Mouse (Mus musculus): ENCODE data around the gene Atp11c. TPM values are rescaled to one million over a fixed set of nuclear protein-coding genes. Genes with fewer than 3 reads are reported as not detected.

Gene Atp11c
- polyA plus RNA-seq (2014; fragmentation: Nextera tagmentation; extraction: Ambion mirVana): 14.7 and 15.5 TPM in 2 replicates

DNA sequence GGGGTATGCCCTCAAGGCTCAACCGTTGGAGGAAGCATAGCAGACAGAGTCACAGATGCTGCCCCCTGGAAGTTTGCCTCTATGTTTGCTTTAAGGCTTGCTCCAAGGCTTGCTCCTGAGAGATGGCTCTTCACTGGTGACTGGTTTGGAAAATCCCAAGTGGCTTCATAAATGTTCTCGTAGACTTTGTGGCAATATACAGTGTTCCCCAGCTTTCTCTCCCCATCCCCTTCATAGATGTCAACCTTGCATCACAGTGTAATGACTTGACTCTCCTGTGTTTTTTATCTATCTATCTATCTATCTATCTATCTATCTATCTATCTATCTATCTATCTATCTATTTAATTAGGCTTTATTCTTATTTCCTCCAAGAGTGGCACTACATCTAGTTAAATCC lies at the start of gene Atp11c:
TSS of gene Atp11c (minus strand) at position 101 of the 400 bp plus-strand sequence.
- 78% methylated on average over 2 of the region's 2 CpGs for WGBS
- no peaks in the 10 kb centered on the region for H3K9me3 ChIP-seq (replicated peaks; ENCODE audit: control insufficient read depth, low read length)
- H3K4me1 ChIP-seq (ENCODE audit: control insufficient read depth, insufficient read depth, low read length): no peaks in the 10 kb centered on the region
- H3K36me3 ChIP-seq (ENCODE audit: control insufficient read depth, insufficient read depth, low read length): no peaks in the 10 kb centered on the region
- H3K4me2 ChIP-seq (ENCODE audit: low read length): no peak within 1 kb of the TSS
- no peak within 1 kb of the TSS for H3K9ac ChIP-seq (ENCODE audit: low read length)
- no peaks in the 10 kb centered on the region for H3K27me3 ChIP-seq (replicated peaks; ENCODE audit: control insufficient read depth, insufficient read depth, low read length)
- ATAC-seq: no peak
- no peak for DNase-seq (ENCODE audit: low spot score)
- no peak within 1 kb of the TSS for H3K27ac ChIP-seq (ENCODE audit: low read depth, low read length)
- H3K4me3 ChIP-seq (ENCODE audit: low read depth, low read length): no peak within 1 kb of the TSS

GRCm38 (mm10) chrX:60609202-60609601 lies 16.7 kb upstream of the Atp11c start:
- Histone ChIP-seq H3K27ac (ENCODE audit: low read depth, low read length) (no peak overlapping the region), H3K9ac (ENCODE audit: low read length) (no peak overlapping the region), H3K9me3 (replicated peaks; ENCODE audit: control insufficient read depth, low read length) (no peaks in the 10 kb centered on the region), H3K36me3 (ENCODE audit: control insufficient read depth, insufficient read depth, low read length) (no peaks in the 10 kb centered on the region), H3K27me3 (replicated peaks; ENCODE audit: control insufficient read depth, insufficient read depth, low read length) (no peaks in the 10 kb centered on the region), H3K4me3 (ENCODE audit: low read depth, low read length) (no peak overlapping the region), H3K4me2 (ENCODE audit: low read length) (no peak overlapping the region), H3K4me1 (ENCODE audit: control insufficient read depth, insufficient read depth, low read length) (no peaks in the 10 kb centered on the region)
- peak; percentile 37 for ATAC-seq
- DNase-seq (ENCODE audit: low spot score): peak; percentile 56
- 33% methylated on average over 3 of the region's 3 CpGs for WGBS

DNA sequence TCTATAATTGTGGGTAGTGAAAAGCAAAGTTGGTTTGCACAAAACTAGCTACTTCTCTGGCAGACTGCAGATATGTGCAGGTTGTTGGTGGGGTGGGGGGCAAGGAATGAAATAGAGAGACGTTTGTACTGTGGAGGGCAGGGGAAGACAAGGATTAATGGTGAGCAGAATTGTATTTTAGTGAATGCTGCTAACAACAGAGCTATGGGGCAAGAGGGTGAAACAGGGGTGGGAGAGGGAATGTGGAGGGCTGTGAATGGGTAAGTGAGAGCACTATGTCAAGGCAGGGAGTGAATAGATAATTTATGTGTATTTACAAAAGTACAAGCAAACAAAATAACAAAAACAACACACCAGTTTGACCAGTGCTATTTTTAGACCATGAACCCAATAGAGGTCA lies 22.0 kb downstream of the Atp11c start:
- no peak overlapping the region for H3K9ac ChIP-seq (ENCODE audit: low read length)
- H3K27me3 ChIP-seq (replicated peaks; ENCODE audit: control insufficient read depth, insufficient read depth, low read length): no peaks in the 10 kb centered on the region
- H3K4me3 ChIP-seq (ENCODE audit: low read depth, low read length): no peak overlapping the region
- no peak overlapping the region for H3K27ac ChIP-seq (ENCODE audit: low read depth, low read length)
- WGBS: 16% methylated on average over 1 of the region's 1 CpGs
- no peak for ATAC-seq
- DNase-seq (ENCODE audit: low spot score): no peak
- H3K4me2 ChIP-seq (ENCODE audit: low read length): no peak overlapping the region
- H3K36me3 ChIP-seq (ENCODE audit: control insufficient read depth, insufficient read depth, low read length): no peaks in the 10 kb centered on the region
- H3K9me3 ChIP-seq (replicated peaks; ENCODE audit: control insufficient read depth, low read length): no peaks in the 10 kb centered on the region
- no peaks in the 10 kb centered on the region for H3K4me1 ChIP-seq (ENCODE audit: control insufficient read depth, insufficient read depth, low read length)

GRCm38 (mm10) chrX:60569047-60569446 lies 23.5 kb downstream of the Atp11c start:
- H3K27ac ChIP-seq (ENCODE audit: low read depth, low read length): no peak overlapping the region
- H3K36me3 ChIP-seq (ENCODE audit: control insufficient read depth, insufficient read depth, low read length): no peaks in the 10 kb centered on the region
- peak; percentile 60 for ATAC-seq
- H3K9me3 ChIP-seq (replicated peaks; ENCODE audit: control insufficient read depth, low read length): no peaks in the 10 kb centered on the region
- H3K9ac ChIP-seq (ENCODE audit: low read length): no peak overlapping the region
- no peak overlapping the region for H3K4me3 ChIP-seq (ENCODE audit: low read depth, low read length)
- no peak overlapping the region for H3K4me2 ChIP-seq (ENCODE audit: low read length)
- no peaks in the 10 kb centered on the region for H3K4me1 ChIP-seq (ENCODE audit: control insufficient read depth, insufficient read depth, low read length)
- no peaks in the 10 kb centered on the region for H3K27me3 ChIP-seq (replicated peaks; ENCODE audit: control insufficient read depth, insufficient read depth, low read length)
- peak; percentile 63 for DNase-seq (ENCODE audit: low spot score)

DNA sequence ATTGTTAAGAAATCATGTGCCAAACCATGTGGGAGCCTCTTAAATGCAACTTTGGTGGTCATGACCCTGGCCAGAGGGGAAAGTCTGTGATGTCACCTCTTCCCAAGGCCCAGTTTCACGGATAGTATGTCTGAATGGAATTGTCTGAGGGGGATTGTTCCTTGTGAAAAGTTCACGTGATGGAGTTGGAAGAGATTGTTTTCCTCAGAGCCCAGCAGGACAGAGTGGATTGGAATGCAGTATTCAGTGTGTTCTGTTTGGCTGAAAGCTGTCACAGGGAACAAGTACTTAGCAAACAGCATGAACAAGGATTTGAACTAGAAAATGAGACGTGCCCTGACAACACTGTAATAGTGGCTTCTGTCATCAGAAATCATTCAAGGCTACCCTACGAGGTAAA lies 37.3 kb downstream of the Atp11c start:
- Histone ChIP-seq H3K27ac (ENCODE audit: low read depth, low read length) (no peak overlapping the region), H3K9ac (ENCODE audit: low read length) (no peak overlapping the region), H3K4me1 (ENCODE audit: control insufficient read depth, insufficient read depth, low read length) (no peaks in the 10 kb centered on the region), H3K9me3 (replicated peaks; ENCODE audit: control insufficient read depth, low read length) (no peaks in the 10 kb centered on the region), H3K4me2 (ENCODE audit: low read length) (no peak overlapping the region), H3K36me3 (ENCODE audit: control insufficient read depth, insufficient read depth, low read length) (no peaks in the 10 kb centered on the region), H3K4me3 (ENCODE audit: low read depth, low read length) (no peak overlapping the region), H3K27me3 (replicated peaks; ENCODE audit: control insufficient read depth, insufficient read depth, low read length) (no peaks in the 10 kb centered on the region)
- DNase-seq (ENCODE audit: low spot score) (no peak), ATAC-seq (no peak)
- WGBS: 38% methylated on average over 4 of the region's 4 CpGs

- H3K27me3 ChIP-seq (replicated peaks; ENCODE audit: control insufficient read depth, insufficient read depth, low read length): no peaks in the 10 kb centered on the region
- WGBS: 25% methylated on average over 74 of the region's 113 CpGs
- ATAC-seq (peak; percentile 75), DNase-seq (ENCODE audit: low spot score) (peak; percentile 45)
- peak overlapping the region; percentile 52 for H3K4me3 ChIP-seq (ENCODE audit: low read depth, low read length)
- H3K9me3 ChIP-seq (replicated peaks; ENCODE audit: control insufficient read depth, low read length): no peaks in the 10 kb centered on the region
- H3K36me3 ChIP-seq (ENCODE audit: control insufficient read depth, insufficient read depth, low read length): no peaks in the 10 kb centered on the region
- H3K9ac ChIP-seq (ENCODE audit: low read length): peak overlapping the region; percentile 75
- H3K4me2 ChIP-seq (ENCODE audit: low read length): peak overlapping the region; percentile 49
- H3K4me1 ChIP-seq (ENCODE audit: control insufficient read depth, insufficient read depth, low read length): no peaks in the 10 kb centered on the region
- H3K27ac ChIP-seq (ENCODE audit: low read depth, low read length): peak overlapping the region; percentile 86
These were observed 44.8 kb downstream of the Atp11c start for GRCm38 (mm10) chrX:60547444-60548304.

- DNase-seq (ENCODE audit: low spot score) (no peak), ATAC-seq (no peak)
- Histone ChIP-seq H3K4me1 (ENCODE audit: control insufficient read depth, insufficient read depth, low read length) (no peaks in the 10 kb centered on the region), H3K27ac (ENCODE audit: low read depth, low read length) (peak overlapping the region; percentile 86; the same call in 1 of the 2 replicates), H3K36me3 (ENCODE audit: control insufficient read depth, insufficient read depth, low read length) (no peaks in the 10 kb centered on the region), H3K9ac (ENCODE audit: low read length) (peak overlapping the region; percentile 75), H3K9me3 (replicated peaks; ENCODE audit: control insufficient read depth, low read length) (no peaks in the 10 kb centered on the region), H3K4me3 (ENCODE audit: low read depth, low read length) (peak overlapping the region; percentile 52), H3K27me3 (replicated peaks; ENCODE audit: control insufficient read depth, insufficient read depth, low read length) (no peaks in the 10 kb centered on the region), H3K4me2 (ENCODE audit: low read length) (peak overlapping the region; percentile 49)
- 24% methylated on average over 16 of the region's 16 CpGs for WGBS
These were observed 45.4 kb downstream of the Atp11c start for GRCm38 (mm10) chrX:60547098-60547443.

DNA sequence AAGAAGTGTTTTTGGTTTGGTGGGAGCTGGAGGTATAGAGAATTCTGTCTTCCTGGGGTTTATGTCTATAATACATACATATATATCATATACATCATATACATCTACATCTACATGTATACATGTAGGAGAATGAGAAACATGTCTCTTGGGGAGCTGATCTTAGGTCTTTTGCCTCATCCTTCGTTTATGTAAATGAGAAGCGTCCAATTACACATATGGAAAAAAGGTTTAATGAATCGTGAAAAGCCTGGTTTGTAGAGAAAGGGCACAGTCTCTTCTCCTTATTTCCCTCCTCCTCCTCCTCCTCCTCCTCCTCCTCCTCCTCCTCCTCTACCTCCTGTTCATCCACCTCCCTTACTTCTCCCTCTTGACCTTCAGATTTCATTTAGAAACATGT lies 46.6 kb downstream of the Atp11c start:
- ATAC-seq (no peak), DNase-seq (ENCODE audit: low spot score) (peak; percentile 53)
- Histone ChIP-seq H3K9ac (ENCODE audit: low read length) (no peak overlapping the region), H3K4me1 (ENCODE audit: control insufficient read depth, insufficient read depth, low read length) (no peaks in the 10 kb centered on the region), H3K4me3 (ENCODE audit: low read depth, low read length) (no peak overlapping the region), H3K27ac (ENCODE audit: low read depth, low read length) (peak overlapping the region; percentile 21; the same call in 1 of the 2 replicates), H3K36me3 (ENCODE audit: control insufficient read depth, insufficient read depth, low read length) (no peaks in the 10 kb centered on the region), H3K9me3 (replicated peaks; ENCODE audit: control insufficient read depth, low read length) (no peaks in the 10 kb centered on the region), H3K27me3 (replicated peaks; ENCODE audit: control insufficient read depth, insufficient read depth, low read length) (no peaks in the 10 kb centered on the region), H3K4me2 (ENCODE audit: low read length) (no peak overlapping the region)
- WGBS: 45% methylated on average over 3 of the region's 3 CpGs

GRCm38 (mm10) chrX:60545444-60545843 lies 47.1 kb downstream of the Atp11c start:
- Histone ChIP-seq H3K9me3 (replicated peaks; ENCODE audit: control insufficient read depth, low read length) (no peaks in the 10 kb centered on the region), H3K4me1 (ENCODE audit: control insufficient read depth, insufficient read depth, low read length) (no peaks in the 10 kb centered on the region), H3K36me3 (ENCODE audit: control insufficient read depth, insufficient read depth, low read length) (no peaks in the 10 kb centered on the region), H3K27ac (ENCODE audit: low read depth, low read length) (peak overlapping the region; percentile 21; the same call in 1 of the 2 replicates), H3K27me3 (replicated peaks; ENCODE audit: control insufficient read depth, insufficient read depth, low read length) (no peaks in the 10 kb centered on the region), H3K4me2 (ENCODE audit: low read length) (no peak overlapping the region), H3K9ac (ENCODE audit: low read length) (no peak overlapping the region), H3K4me3 (ENCODE audit: low read depth, low read length) (no peak overlapping the region)
- ATAC-seq (peak; percentile 13; the same call in 1 of the 2 replicates), DNase-seq (ENCODE audit: low spot score) (peak; percentile 67)
- WGBS: 17% methylated on average over 1 of the region's 1 CpGs
